In genomic region chr7:80011470-80011869, GRCm38 (mm10) we compare ENCODE assay signal across 8 mouse cellular contexts. TPM values are rescaled to one million over a fixed set of nuclear protein-coding genes. Genes with fewer than 3 reads are reported as not detected.
DNase-seq lines count a peak whose midpoint lies in the region; ATAC-seq and TF ChIP-seq lines count a peak whose summit lies in the region.

No protein-coding gene starts in this region.

- TF ChIP-seq CTCF in Patski (IDR thresholded peaks at IDR 0.05): peak; percentile 73

- WGBS in hindbrain, embryonic 11.5 days: 62% methylated on average over 2 of the region's 2 CpGs
- WGBS in hindbrain, embryonic 16.5 days: 47% methylated on average over 2 of the region's 2 CpGs

- peak; percentile 56 for DNase-seq in hindbrain, embryonic 11.5 days (ENCODE audit: low spot score)
- peak; percentile 85 to 88 for DNase-seq in B cell, adult 2 months
- DNase-seq in Patski (ENCODE audit: low read depth, low spot score): no peak
- peak; percentile 85 for DNase-seq in induced T-regulatory cell, adult 2 months (ENCODE audit: low read depth)
- DNase-seq in spleen, postnatal 10 days (ENCODE audit: low spot score in 2 of 2): peak; percentile 37 to 83
- DNase-seq in frontal cortex, postnatal 36 days (ENCODE audit: low spot score in 2 of 2): no peak
- DNase-seq in cerebellum, adult 11 months: no peak

- H3K9ac ChIP-seq in hindbrain, embryonic 11.5 days (ENCODE audit: low read depth, low read length): no peak overlapping the region
- no peak overlapping the region for H3K9ac ChIP-seq in hindbrain, embryonic 16.5 days (ENCODE audit: low read depth, low read length)

- ATAC-seq in hindbrain, embryonic 11.5 days (ENCODE audit: low FRiP score): no peak
- no peak for ATAC-seq in hindbrain, embryonic 16.5 days
- no peak for ATAC-seq in Patski

- H3K4me2 ChIP-seq in hindbrain, embryonic 11.5 days (replicated peaks; ENCODE audit: low read depth, low read length): no peak overlapping the region
- no peak overlapping the region for H3K4me2 ChIP-seq in hindbrain, embryonic 16.5 days (ENCODE audit: low read length)

- H3K36me3 ChIP-seq in hindbrain, embryonic 11.5 days (ENCODE audit: control insufficient read depth, insufficient read depth, low read length): no peaks in the 10 kb centered on the region
- no peaks in the 10 kb centered on the region for H3K36me3 ChIP-seq in hindbrain, embryonic 16.5 days (ENCODE audit: control insufficient read depth, insufficient read depth, low read length)

- H3K4me3 ChIP-seq in hindbrain, embryonic 11.5 days (ENCODE audit: low read depth, low read length): no peak overlapping the region
- no peak overlapping the region for H3K4me3 ChIP-seq in hindbrain, embryonic 16.5 days (ENCODE audit: low read length)

- POLR2A ChIA-PET in Patski (lab: Charles Lee): no interaction called here

- in situ Hi-C loops in Patski (cut with MboI; ENCODE audit: low pct_unique_long_range_greater_than_20kb): no loop called here

- no peaks in the 10 kb centered on the region for H3K4me1 ChIP-seq in hindbrain, embryonic 11.5 days (replicated peaks; ENCODE audit: control insufficient read depth, insufficient read depth, low read length)
- H3K4me1 ChIP-seq in hindbrain, embryonic 16.5 days (ENCODE audit: control insufficient read depth, insufficient read depth, low read depth, low read length): no peaks in the 10 kb centered on the region

- CTCF ChIA-PET in Patski (lab: Charles Lee): no interaction called here

- no peak overlapping the region for H3K27ac ChIP-seq in hindbrain, embryonic 11.5 days (ENCODE audit: low read depth, low read length)
- H3K27ac ChIP-seq in hindbrain, embryonic 16.5 days (ENCODE audit: low read depth, low read length): no peak overlapping the region

- H3K27me3 ChIP-seq in hindbrain, embryonic 11.5 days (ENCODE audit: control insufficient read depth, insufficient read depth, low read length): no peaks in the 10 kb centered on the region
- H3K27me3 ChIP-seq in hindbrain, embryonic 16.5 days (replicated peaks; ENCODE audit: control insufficient read depth, insufficient read depth, low read length): no peaks in the 10 kb centered on the region
- peaks cover 5% of the 10 kb centered on the region for H3K27me3 ChIP-seq in Patski

- no peaks in the 10 kb centered on the region for H3K9me3 ChIP-seq in hindbrain, embryonic 11.5 days (ENCODE audit: control insufficient read depth, low read length)
- H3K9me3 ChIP-seq in hindbrain, embryonic 16.5 days (ENCODE audit: control insufficient read depth, low read length): no peaks in the 10 kb centered on the region

RNA-seq across cellular contexts. Expression of gene Zfp710, which starts 13.1 kb away (rescaled TPM):
- polyA plus RNA-seq in hindbrain, embryonic 11.5 days (2014; fragmentation: Nextera tagmentation; extraction: Ambion mirVana): 26.4 and 28.4 TPM in 2 replicates
- 13.6 and 14.9 TPM in 2 replicates for polyA plus RNA-seq in hindbrain, embryonic 16.5 days (2015; fragmentation: Nextera tagmentation; extraction: Ambion mirVana)
- polyA plus RNA-seq in Patski (2021): 15.9 TPM

Comparison
In these comparisons a context has a peak if more than half of its experiments do, and no peak if none do; other contexts are left out.
1. DNase-seq: peak in hindbrain, embryonic 11.5 days (single experiment), B cell, adult 2 months (2 of 2), induced T-regulatory cell, adult 2 months (single experiment) and spleen, postnatal 10 days (2 of 2); none in Patski (single experiment), frontal cortex, postnatal 36 days (0 of 2) and cerebellum, adult 11 months (single experiment).